Mouse (Mus musculus) intestine, embryonic 15.5 days (tissue): Measurements from ENCODE around the gene Fam71a. TPM values are rescaled to one million over a fixed set of nuclear protein-coding genes. Genes with fewer than 3 reads are reported as not detected.

Source experiments
- ATAC-seq: fragments of 200-750 bp; cut with Nextera tagmentation; 2 replicates; pipeline ENCODE4 v1.8.0; 2017; ENCODE audit warnings: moderate TSS enrichment, moderate library complexity
- H3K27ac ChIP-seq: fragments of 300-500 bp; sonication (generic); 2 replicates; pipeline ENCODE4 v1.5.1; 2015; ENCODE audit warnings: mild to moderate bottlenecking, inconsistent platforms
- H3K27me3 ChIP-seq: fragments of 300-500 bp; sonication (generic); replicated peaks from 2 replicates; pipeline ENCODE4 v1.6.1; 2015; ENCODE audit warnings: inconsistent platforms
- H3K36me3 ChIP-seq: fragments of 300-500 bp; sonication (generic); 2 replicates; pipeline ENCODE4 v1.6.1; 2015; ENCODE audit warnings: inconsistent platforms
- H3K4me1 ChIP-seq: fragments of 300-500 bp; sonication (generic); replicated peaks from 2 replicates; pipeline ENCODE4 v1.6.1; 2015; ENCODE audit warnings: inconsistent platforms
- H3K4me2 ChIP-seq: fragments of 300-500 bp; sonication (generic); replicated peaks from 2 replicates; pipeline ENCODE4 v1.6.1; 2015; ENCODE audit warnings: mild to moderate bottlenecking, inconsistent platforms
- H3K4me3 ChIP-seq: fragments of 300-500 bp; sonication (generic); replicated peaks from 2 replicates; pipeline ENCODE4 v1.5.1; 2015; ENCODE audit warnings: inconsistent platforms
- H3K9ac ChIP-seq: fragments of 300-500 bp; sonication (generic); 2 replicates; pipeline ENCODE4 v1.6.1; 2015; ENCODE audit warnings: inconsistent platforms
- H3K9me3 ChIP-seq: fragments of 300-500 bp; sonication (generic); 2 replicates; pipeline ENCODE4 v1.6.1; 2016; ENCODE audit warnings: inconsistent platforms
- WGBS: fragments of 180-500 bp; shearing (Covaris S2); methylation state at CpG from one replicate; pipeline ENCODE4 v1.1.7; 2015; 5-methylcytosine and 5-hydroxymethylcytosine counted together
- polyA plus RNA-seq: library from polyadenylated mRNA; unstranded; fragments of >200 nt; fragmentation: Nextera tagmentation; extraction: Ambion mirVana; gene quantifications from 2 replicates; pipeline ENCODE4 v1.2.1, GENCODE M21; 2015

Fam71a gene
- polyA plus RNA-seq, 1 experiment from 2014 or later: not detected

DNA sequence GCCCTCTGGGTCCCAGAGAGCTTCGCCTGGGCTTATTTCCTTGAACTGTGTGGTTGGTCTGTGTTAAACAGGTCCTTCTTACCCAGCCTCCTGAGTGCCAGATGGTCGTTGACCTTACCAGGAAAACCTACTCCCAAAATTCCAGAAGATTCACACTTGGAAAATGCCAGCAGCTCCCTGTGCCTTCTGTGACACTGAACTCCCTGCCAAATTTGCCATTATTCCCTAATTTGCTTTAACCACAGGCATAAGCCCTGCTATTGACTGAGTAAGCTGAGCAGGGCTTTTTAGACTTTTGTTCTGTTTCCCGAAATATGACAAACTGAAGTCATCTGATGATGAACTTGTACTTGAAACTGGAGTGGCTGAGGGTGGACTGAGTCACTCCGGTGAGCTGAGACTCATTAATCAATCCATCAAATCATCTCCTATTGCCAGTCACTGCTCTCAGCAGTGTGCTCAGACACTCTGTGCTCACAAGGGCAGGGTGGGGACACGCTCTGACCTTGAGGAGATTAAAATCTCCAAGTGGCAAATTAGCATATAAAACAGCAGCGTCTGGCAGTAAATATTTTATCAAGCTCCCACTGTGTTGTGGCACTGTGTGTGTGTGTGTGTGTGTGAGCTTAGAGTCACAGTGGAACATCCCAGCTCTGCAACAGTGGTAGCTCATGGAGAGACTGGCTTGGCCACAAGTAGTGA, 25.2 kb upstream of the Fam71a start:
- WGBS: 42% methylated on average over 6 of the region's 6 CpGs
- Histone ChIP-seq H3K9ac (no peak overlapping the region), H3K27me3 (peaks cover 19% of the 10 kb centered on the region), H3K4me3 (no peak overlapping the region), H3K4me2 (no peak overlapping the region), H3K36me3 (no peaks in the 10 kb centered on the region), H3K9me3 (no peaks in the 10 kb centered on the region), H3K27ac (no peak overlapping the region), H3K4me1 (peaks cover 12% of the 10 kb centered on the region)
- ATAC-seq: no peak

- Histone ChIP-seq H3K9me3 (no peaks in the 10 kb centered on the region), H3K4me2 (peak overlapping the region; percentile 98; the same call in 1 of the 2 replicates), H3K27me3 (peaks cover 25% of the 10 kb centered on the region), H3K4me1 (peaks cover 26% of the 10 kb centered on the region), H3K27ac (no peak overlapping the region), H3K9ac (no peak overlapping the region), H3K4me3 (no peak overlapping the region), H3K36me3 (no peaks in the 10 kb centered on the region)
- WGBS: 9% methylated on average over 7 of the region's 7 CpGs
- no peak for ATAC-seq
Observed at GRCm38 (mm10) chr1:191186386-191186770, 21.8 kb upstream of the Fam71a start.

GRCm38 (mm10) chr1:191185761-191186385, 21.3 kb upstream of the Fam71a start:
- Histone ChIP-seq H3K9me3 (no peaks in the 10 kb centered on the region), H3K27ac (no peak overlapping the region), H3K36me3 (no peaks in the 10 kb centered on the region), H3K9ac (peak overlapping the region; percentile 5; the same call in 1 of the 2 replicates), H3K4me3 (peak overlapping the region; percentile 56; the same call in 1 of the 2 replicates), H3K4me1 (peaks cover 26% of the 10 kb centered on the region), H3K4me2 (peak overlapping the region; percentile 98), H3K27me3 (peaks cover 27% of the 10 kb centered on the region)
- WGBS: 1% methylated on average over 16 of the region's 16 CpGs
- ATAC-seq: no peak

- Histone ChIP-seq H3K9ac (peak overlapping the region; percentile 9; the same call in 1 of the 2 replicates), H3K36me3 (no peaks in the 10 kb centered on the region), H3K4me1 (peaks cover 35% of the 10 kb centered on the region), H3K27me3 (peaks cover 27% of the 10 kb centered on the region), H3K9me3 (no peaks in the 10 kb centered on the region), H3K4me3 (peak overlapping the region; percentile 56), H3K4me2 (peak overlapping the region; percentile 98), H3K27ac (no peak overlapping the region)
- WGBS: 1% methylated on average over 22 of the region's 22 CpGs
- ATAC-seq: no peak
Observed at GRCm38 (mm10) chr1:191184841-191185251, 20.2 kb upstream of the Fam71a start.

- H3K27me3 ChIP-seq: peaks cover 27% of the 10 kb centered on the region
- no peaks in the 10 kb centered on the region for H3K9me3 ChIP-seq
- no peak for ATAC-seq
- 2% methylated on average over 42 of the region's 42 CpGs for WGBS
- no peak overlapping the region for H3K27ac ChIP-seq
- H3K4me1 ChIP-seq: peaks cover 40% of the 10 kb centered on the region
- H3K4me2 ChIP-seq: peak overlapping the region; percentile 98
- H3K9ac ChIP-seq: peak overlapping the region; percentile 15
- peak overlapping the region; percentile 56 for H3K4me3 ChIP-seq
- H3K36me3 ChIP-seq: no peaks in the 10 kb centered on the region
Observed at GRCm38 (mm10) chr1:191184066-191184815, 19.6 kb upstream of the Fam71a start.

DNA sequence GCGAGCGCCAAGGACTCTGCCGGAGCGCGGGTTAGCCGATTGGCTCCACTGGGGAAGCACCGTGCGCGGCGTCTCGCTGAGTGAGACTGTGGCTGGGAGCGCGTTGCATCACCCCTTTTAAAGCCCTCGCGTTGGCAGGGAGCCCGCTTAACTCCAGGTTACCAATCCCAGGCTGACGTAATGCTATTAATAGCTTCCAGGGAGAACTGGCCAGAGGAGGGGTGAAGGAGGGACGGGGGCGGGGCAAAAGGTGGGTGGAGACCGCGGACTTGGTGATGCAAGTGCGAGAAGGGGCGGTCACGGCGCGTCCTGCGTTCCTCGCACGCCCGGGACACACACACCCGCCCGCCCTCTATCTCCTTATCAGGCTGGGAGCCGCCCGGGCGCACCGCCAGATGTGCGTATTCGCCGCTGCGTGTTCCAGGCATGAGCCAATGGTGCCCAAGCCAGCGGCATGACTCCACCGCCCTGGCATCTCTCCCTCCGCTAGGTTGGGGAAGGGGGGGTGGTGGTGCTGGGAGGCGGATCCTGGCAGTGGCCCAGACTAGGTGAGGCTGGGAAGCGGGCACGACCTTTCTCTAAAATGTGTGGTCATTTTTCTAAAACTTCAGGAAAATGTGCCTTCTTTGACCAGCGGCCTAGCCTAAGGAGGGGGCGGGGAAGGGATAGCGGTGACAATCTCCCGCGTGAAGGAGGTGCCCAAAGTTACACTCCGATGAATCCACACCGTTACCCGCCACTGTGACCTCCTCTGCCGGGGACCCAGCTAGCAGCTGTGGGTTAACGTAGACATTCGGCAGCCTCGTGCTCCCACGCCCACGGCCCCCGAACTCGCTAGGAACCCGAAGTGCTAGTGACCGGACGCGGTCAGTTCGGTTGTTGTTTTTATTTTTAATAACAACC, 18.8 kb upstream of the Fam71a start:
- under 1% methylated on average over 67 of the region's 67 CpGs for WGBS
- H3K4me3 ChIP-seq: peak overlapping the region; percentile 56
- peak overlapping the region; percentile 98 for H3K4me2 ChIP-seq
- peaks cover 27% of the 10 kb centered on the region for H3K27me3 ChIP-seq
- peak overlapping the region; percentile 67 for H3K27ac ChIP-seq
- H3K36me3 ChIP-seq: no peaks in the 10 kb centered on the region
- peaks cover 47% of the 10 kb centered on the region for H3K4me1 ChIP-seq
- H3K9me3 ChIP-seq: no peaks in the 10 kb centered on the region
- H3K9ac ChIP-seq: peak overlapping the region; percentile 62
- peak; percentile 90 for ATAC-seq

- H3K9me3 ChIP-seq: no peaks in the 10 kb centered on the region
- peak overlapping the region; percentile 67 for H3K27ac ChIP-seq
- H3K36me3 ChIP-seq: no peaks in the 10 kb centered on the region
- peaks cover 54% of the 10 kb centered on the region for H3K4me1 ChIP-seq
- peak overlapping the region; percentile 56 for H3K4me3 ChIP-seq
- peak; percentile 9 for ATAC-seq
- WGBS: under 1% methylated on average over 61 of the region's 61 CpGs
- peaks cover 27% of the 10 kb centered on the region for H3K27me3 ChIP-seq
- peak overlapping the region; percentile 62 for H3K9ac ChIP-seq
- H3K4me2 ChIP-seq: peak overlapping the region; percentile 98
Observed at GRCm38 (mm10) chr1:191182431-191183162, 18.0 kb upstream of the Fam71a start.

GRCm38 (mm10) chr1:191181469-191182259, 17.0 kb upstream of the Fam71a start:
- H3K36me3 ChIP-seq: no peaks in the 10 kb centered on the region
- no peak overlapping the region for H3K27ac ChIP-seq
- H3K4me3 ChIP-seq: peak overlapping the region; percentile 19
- peaks cover 54% of the 10 kb centered on the region for H3K4me1 ChIP-seq
- H3K27me3 ChIP-seq: peaks cover 26% of the 10 kb centered on the region
- 50% methylated on average over 12 of the region's 12 CpGs for WGBS
- no peak for ATAC-seq
- H3K9me3 ChIP-seq: no peaks in the 10 kb centered on the region
- no peak overlapping the region for H3K9ac ChIP-seq
- peak overlapping the region; percentile 98 for H3K4me2 ChIP-seq

DNA sequence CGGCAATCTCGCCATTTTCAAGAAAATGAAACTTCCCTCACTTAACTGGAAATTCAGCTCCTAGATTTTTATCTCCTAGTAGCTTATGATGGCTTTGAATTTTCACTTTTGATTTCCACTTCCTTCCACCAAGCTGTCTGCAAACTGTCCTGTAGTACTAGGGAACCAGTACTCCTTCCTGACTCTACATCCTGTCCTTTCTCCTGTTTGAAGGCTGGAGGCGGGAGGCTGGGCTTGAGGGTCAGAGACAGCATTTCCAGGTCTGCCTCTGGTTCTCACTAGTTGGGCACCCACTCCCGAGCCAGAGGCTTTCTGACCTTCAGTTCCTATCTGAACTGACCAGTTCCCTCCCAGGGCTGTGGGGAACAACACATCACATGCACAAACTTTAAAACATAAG, 15.8 kb upstream of the Fam71a start:
- WGBS: 51% methylated on average over 4 of the region's 4 CpGs
- peaks cover 14% of the 10 kb centered on the region; the same call in 1 of the 2 replicates for H3K27me3 ChIP-seq
- H3K4me2 ChIP-seq: peak overlapping the region; percentile 40
- no peak for ATAC-seq
- no peak overlapping the region for H3K9ac ChIP-seq
- no peak overlapping the region for H3K27ac ChIP-seq
- no peak overlapping the region for H3K4me3 ChIP-seq
- H3K4me1 ChIP-seq: peaks cover 48% of the 10 kb centered on the region
- H3K36me3 ChIP-seq: no peaks in the 10 kb centered on the region
- H3K9me3 ChIP-seq: no peaks in the 10 kb centered on the region

- H3K4me3 ChIP-seq: no peak overlapping the region
- no peaks in the 10 kb centered on the region for H3K36me3 ChIP-seq
- no peaks in the 10 kb centered on the region for H3K9me3 ChIP-seq
- H3K27me3 ChIP-seq: peaks cover 8% of the 10 kb centered on the region; the same call in 1 of the 2 replicates
- WGBS: 18% methylated on average over 2 of the region's 2 CpGs
- peak overlapping the region; percentile 40 for H3K4me2 ChIP-seq
- 0 out of 2 replicates have a peak overlapping the region, but pooled peaks have one; percentile 19 for H3K27ac ChIP-seq
- peaks cover 42% of the 10 kb centered on the region for H3K4me1 ChIP-seq
- no peak for ATAC-seq
- no peak overlapping the region for H3K9ac ChIP-seq
Observed at GRCm38 (mm10) chr1:191179846-191180245, 15.2 kb upstream of the Fam71a start.
